Mouse (Mus musculus): ENCODE measurements around the gene Abhd12. TPM values are rescaled to one million over a fixed set of nuclear protein-coding genes. Genes with fewer than 3 reads are reported as not detected.
A peak's percentile ranks its signal among the peaks of the same experiment; 100 is the strongest.

The Abhd12 gene
- polyA plus RNA-seq, 1 experiment from 2014 or later: 47.0 TPM

DNA sequence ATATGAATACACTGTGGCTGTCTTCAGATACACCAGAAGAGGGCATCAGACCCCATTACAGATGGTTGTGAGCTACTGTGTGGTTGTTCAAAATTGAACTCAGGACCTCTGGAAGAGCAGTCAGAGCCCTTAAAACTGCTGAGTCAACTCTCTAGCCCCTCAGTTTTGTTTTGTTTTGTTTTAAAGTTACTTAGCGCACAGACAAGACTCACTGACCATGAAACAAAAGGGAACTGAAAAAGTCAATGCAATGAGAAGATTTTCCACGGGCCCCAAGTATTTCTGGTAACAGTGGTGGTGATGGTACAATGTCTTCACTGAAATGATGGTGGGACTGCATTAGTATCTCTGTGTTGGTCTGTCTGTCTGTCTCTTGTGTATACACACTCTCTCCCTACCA is 43.4 kb downstream of the Abhd12 start:
- H3K27me3 ChIP-seq (ENCODE audit: low read depth, poor library complexity, severe bottlenecking): no peaks in the 10 kb centered on the region
- H3K4me1 ChIP-seq: no peaks in the 10 kb centered on the region
- no peak for DNase-seq (ENCODE audit: low spot score)
- no peak overlapping the region for H3K4me3 ChIP-seq
- WGBS: 93% methylated on average over 2 of the region's 2 CpGs
- H3K36me3 ChIP-seq: 0 out of 2 replicates have a peak, but pooled peaks cover 3% of the 10 kb centered on the region
- H3K27ac ChIP-seq (replicated peaks): no peak overlapping the region
- peaks cover 4% of the 10 kb centered on the region; the same call in 1 of the 2 replicates for H3K9me3 ChIP-seq (replicated peaks)

DNA sequence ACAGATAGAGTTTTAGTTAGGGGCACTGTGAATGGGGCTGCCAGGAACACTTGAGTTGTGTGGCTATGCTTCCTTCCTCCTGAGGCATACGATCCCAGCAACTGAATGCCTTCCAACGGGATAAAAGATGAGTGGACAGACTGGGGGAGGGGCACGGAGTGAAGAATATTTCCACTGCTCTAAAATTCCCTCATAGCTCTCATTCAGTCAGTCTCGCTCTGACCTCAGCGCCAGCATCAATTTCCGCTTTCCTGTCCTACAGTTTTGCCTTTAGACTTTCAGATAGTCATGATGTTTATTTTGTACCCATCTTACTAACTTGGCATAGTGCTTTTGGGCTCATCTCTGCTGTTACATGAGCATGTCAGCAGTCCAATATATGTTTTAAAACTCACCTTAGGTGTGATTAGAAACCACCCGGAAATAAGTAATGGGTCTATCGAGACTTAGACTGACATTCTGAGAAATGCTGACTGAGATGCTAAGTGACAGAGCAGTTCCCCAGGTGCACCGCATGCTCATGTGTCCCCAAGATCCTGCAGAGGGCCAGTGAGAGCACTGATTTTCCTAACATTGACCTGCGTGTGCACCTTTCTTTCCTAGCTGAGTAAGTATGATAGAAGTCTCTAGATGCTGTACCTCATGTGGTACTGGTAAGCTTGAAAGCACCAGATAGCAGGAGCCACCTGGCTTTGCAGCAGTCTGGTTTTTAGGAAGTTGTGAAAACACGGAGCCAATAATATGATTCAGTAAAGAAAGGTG is 44.7 kb downstream of the Abhd12 start:
- no peaks in the 10 kb centered on the region for H3K9me3 ChIP-seq (replicated peaks)
- WGBS: 87% methylated on average over 11 of the region's 11 CpGs
- no peaks in the 10 kb centered on the region for H3K27me3 ChIP-seq (ENCODE audit: low read depth, poor library complexity, severe bottlenecking)
- H3K27ac ChIP-seq (replicated peaks): no peak overlapping the region
- no peak for DNase-seq (ENCODE audit: low spot score)
- H3K36me3 ChIP-seq: 0 out of 2 replicates have a peak, but pooled peaks cover 3% of the 10 kb centered on the region
- H3K4me1 ChIP-seq: peaks cover 3% of the 10 kb centered on the region; the same call in 1 of the 2 replicates
- H3K4me3 ChIP-seq: no peak overlapping the region

DNA sequence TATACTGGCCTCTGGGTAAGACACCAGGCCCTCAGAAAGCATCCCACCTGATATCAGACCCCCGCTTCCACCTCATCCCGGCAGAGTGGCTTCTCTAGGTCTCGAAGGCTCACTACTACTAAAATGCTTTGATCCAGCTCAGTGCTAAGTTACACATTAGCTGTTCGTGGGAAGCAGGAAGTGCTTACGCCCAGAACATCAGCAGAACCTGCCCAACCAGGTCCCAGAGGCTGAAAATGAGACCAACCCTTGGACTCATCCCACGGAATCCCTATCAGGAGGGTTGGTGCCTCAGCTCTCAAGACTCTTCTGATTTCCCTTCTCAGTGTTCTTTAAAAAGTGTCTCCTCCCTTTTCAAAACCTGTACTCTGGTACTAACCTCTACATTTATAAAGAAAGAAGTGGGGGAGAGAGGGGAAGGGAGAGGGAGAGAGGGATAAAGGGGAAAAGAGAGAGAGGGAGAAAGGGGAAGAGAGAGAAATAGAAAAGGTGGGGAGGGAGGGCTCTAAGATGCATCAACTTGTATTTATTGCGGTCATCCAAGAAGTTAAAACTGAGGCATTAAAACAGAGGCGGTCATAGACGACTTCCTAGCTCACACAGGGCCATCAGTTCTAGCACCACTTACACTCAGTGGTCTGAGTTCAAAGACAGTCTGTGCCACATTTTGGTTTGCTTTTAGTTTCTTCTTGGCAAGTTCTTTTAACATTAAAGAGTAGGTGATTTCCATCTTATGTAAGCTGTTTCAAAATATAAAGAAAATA is 45.6 kb downstream of the Abhd12 start:
- DNase-seq (ENCODE audit: low spot score): no peak
- no peaks in the 10 kb centered on the region for H3K9me3 ChIP-seq (replicated peaks)
- no peaks in the 10 kb centered on the region for H3K27me3 ChIP-seq (ENCODE audit: low read depth, poor library complexity, severe bottlenecking)
- WGBS: 92% methylated on average over 9 of the region's 9 CpGs
- H3K36me3 ChIP-seq: 0 out of 2 replicates have a peak, but pooled peaks cover 3% of the 10 kb centered on the region
- peaks cover 5% of the 10 kb centered on the region; the same call in 1 of the 2 replicates for H3K4me1 ChIP-seq
- H3K27ac ChIP-seq (replicated peaks): no peak overlapping the region
- H3K4me3 ChIP-seq: no peak overlapping the region

DNA sequence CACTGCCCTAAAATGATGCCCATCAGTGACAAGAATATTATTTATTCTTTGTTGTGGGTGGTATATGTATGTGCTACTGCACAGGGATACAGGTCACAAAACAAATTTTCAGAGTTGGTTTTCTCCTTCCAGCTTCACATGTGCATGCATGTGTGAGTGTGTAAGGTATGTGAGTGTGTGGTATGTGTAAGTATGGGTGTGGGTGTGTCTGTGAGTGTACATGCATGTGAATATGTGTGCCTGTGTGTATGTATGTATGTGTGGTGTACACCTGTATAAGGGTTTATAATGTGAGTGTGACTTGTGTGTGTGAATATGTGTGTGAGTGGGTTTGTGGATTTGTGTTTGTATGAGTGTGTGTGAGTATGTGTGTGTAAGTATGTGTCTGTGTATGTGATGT is 49.4 kb downstream of the Abhd12 start:
- no peaks in the 10 kb centered on the region for H3K9me3 ChIP-seq (replicated peaks)
- no peak for DNase-seq (ENCODE audit: low spot score)
- H3K27me3 ChIP-seq (ENCODE audit: low read depth, poor library complexity, severe bottlenecking): no peaks in the 10 kb centered on the region
- H3K27ac ChIP-seq (replicated peaks): peak overlapping the region; percentile 38
- no peak overlapping the region for H3K4me3 ChIP-seq
- peaks cover 5% of the 10 kb centered on the region; the same call in 1 of the 2 replicates for H3K4me1 ChIP-seq
- 0 out of 2 replicates have a peak, but pooled peaks cover 3% of the 10 kb centered on the region for H3K36me3 ChIP-seq

DNA sequence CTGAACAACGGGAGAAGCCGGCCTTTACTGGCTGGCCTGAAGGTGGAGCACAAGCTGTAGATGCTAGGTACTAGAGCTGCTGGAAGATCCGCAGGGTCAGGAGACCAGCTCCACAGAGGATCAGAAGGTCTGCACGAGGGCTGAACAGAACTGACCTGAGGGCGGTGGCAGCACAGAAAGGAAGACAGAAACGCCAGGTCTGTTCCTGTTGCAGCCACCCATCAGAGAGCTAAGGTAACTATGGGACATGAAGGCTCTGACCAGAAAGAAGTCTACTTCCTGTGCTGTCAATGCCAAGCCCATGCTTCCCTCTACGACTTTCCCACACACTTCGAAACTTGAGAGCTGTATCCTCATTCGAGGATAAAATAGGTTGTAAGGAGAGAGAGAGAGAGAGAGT is 53.3 kb downstream of the Abhd12 start:
- WGBS: 83% methylated on average over 9 of the region's 9 CpGs
- Histone ChIP-seq H3K27me3 (ENCODE audit: low read depth, poor library complexity, severe bottlenecking) (no peaks in the 10 kb centered on the region), H3K9me3 (replicated peaks) (no peaks in the 10 kb centered on the region), H3K27ac (replicated peaks) (no peak overlapping the region), H3K4me3 (no peak overlapping the region), H3K36me3 (0 out of 2 replicates have a peak, but pooled peaks cover under 1% of the 10 kb centered on the region), H3K4me1 (peaks cover 5% of the 10 kb centered on the region; the same call in 1 of the 2 replicates)
- DNase-seq (ENCODE audit: low spot score): no peak

DNA sequence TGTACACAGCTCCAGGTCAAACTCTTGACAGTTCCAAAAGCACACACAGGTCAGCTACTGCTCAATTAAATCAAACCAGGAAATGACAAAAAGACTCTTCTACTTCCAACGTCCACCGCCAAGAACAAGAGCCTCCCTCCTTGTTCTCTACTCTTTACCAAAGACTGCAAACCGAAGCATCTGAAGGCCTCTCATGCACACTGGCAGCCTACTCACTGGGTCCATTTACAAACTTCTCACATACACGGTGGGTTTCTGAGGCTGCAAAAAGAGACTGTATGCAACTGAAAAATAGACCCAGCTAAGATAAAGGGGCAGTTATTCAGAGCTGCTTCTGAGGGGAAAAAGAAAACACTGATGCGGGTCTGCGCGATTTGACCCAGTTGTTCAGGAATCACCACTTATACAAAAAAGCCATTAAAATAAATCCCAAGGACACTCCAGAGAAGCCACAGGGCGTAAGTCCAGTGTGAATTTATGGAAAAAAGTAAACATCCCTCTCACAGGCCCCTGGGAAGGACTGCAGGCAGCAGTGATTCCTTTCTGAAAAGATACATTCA is 57.0 kb downstream of the Abhd12 start:
- H3K27ac ChIP-seq (replicated peaks): no peak overlapping the region
- 94% methylated on average over 8 of the region's 8 CpGs for WGBS
- no peaks in the 10 kb centered on the region for H3K27me3 ChIP-seq (ENCODE audit: low read depth, poor library complexity, severe bottlenecking)
- DNase-seq (ENCODE audit: low spot score): no peak
- peaks cover 7% of the 10 kb centered on the region; the same call in 1 of the 2 replicates for H3K36me3 ChIP-seq
- no peak overlapping the region for H3K4me3 ChIP-seq
- H3K9me3 ChIP-seq (replicated peaks): no peaks in the 10 kb centered on the region
- H3K4me1 ChIP-seq: no peaks in the 10 kb centered on the region

DNA sequence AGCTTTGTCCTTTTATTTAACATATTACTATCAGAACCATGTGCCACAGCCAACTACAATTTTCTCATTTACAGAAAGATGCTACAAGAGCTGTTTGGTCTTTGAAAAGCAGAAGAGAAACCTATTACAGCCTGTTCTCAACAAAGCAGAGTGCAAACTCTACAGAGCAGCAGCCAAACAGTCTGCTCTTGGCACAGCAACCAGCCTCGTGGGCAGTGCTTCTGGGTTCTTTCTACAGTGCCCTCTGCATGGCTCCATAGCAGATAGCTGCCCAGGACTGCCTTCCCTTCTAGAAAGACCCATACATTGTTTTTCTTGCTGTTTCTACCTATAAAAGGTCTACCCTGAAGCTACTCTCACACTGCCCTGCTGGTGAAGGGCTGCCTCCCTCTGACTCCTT is 59.7 kb downstream of the Abhd12 start:
- WGBS: 95% methylated on average over 1 of the region's 1 CpGs
- no peak overlapping the region for H3K4me3 ChIP-seq
- peaks cover 12% of the 10 kb centered on the region; the same call in 1 of the 2 replicates for H3K36me3 ChIP-seq
- no peak overlapping the region for H3K27ac ChIP-seq (replicated peaks)
- H3K27me3 ChIP-seq (ENCODE audit: low read depth, poor library complexity, severe bottlenecking): no peaks in the 10 kb centered on the region
- no peak for DNase-seq (ENCODE audit: low spot score)
- H3K9me3 ChIP-seq (replicated peaks): no peaks in the 10 kb centered on the region
- H3K4me1 ChIP-seq: no peaks in the 10 kb centered on the region

DNA sequence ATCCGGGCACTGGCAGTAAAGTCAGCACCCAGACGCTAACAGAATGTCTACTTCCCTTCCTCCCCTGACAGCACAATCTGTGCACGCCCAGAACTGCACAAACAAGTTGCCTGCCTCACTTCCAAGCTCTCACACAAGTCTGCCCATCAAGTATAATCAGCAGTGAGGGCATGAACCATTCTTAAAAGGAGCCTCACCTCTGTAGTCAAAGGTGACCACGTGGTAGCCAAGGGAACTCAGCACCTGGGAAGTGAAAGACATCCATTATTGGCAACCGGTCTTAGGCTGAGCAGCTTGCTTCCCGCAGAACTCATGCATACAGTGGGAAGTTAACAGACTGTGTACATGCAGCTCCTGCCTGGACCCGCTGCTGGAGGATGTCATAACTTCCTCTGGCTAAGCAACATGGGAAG is 62.5 kb downstream of the Abhd12 start:
- WGBS: 89% methylated on average over 7 of the region's 7 CpGs
- Histone ChIP-seq H3K36me3 (peaks cover 28% of the 10 kb centered on the region), H3K9me3 (replicated peaks) (no peaks in the 10 kb centered on the region), H3K4me3 (no peak overlapping the region), H3K4me1 (no peaks in the 10 kb centered on the region), H3K27me3 (ENCODE audit: low read depth, poor library complexity, severe bottlenecking) (no peaks in the 10 kb centered on the region), H3K27ac (replicated peaks) (no peak overlapping the region)
- no peak for DNase-seq (ENCODE audit: low spot score)

DNA sequence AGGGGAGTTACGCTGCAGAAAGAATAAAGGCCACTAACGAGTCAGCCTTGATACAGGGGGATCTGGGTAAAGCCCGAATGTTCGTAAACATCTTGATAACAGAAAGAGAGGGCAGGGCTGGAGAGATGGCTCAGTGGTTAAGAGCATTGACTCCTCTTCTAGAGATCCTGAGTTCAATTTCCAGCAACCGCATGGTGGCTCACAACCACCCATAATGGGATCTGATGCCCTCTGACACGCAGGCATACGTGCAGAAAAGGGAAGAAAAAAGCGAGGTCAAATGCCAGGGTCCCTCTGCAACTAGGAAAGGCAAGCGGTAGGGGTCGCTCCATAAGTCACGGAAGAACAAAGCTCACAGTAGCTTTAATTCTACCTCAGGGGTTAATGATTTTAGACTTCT is 63.4 kb downstream of the Abhd12 start:
- no peak for DNase-seq (ENCODE audit: low spot score)
- Histone ChIP-seq H3K27ac (replicated peaks) (no peak overlapping the region), H3K36me3 (peaks cover 33% of the 10 kb centered on the region), H3K4me1 (no peaks in the 10 kb centered on the region), H3K27me3 (ENCODE audit: low read depth, poor library complexity, severe bottlenecking) (no peaks in the 10 kb centered on the region), H3K4me3 (no peak overlapping the region), H3K9me3 (replicated peaks) (no peaks in the 10 kb centered on the region)
- WGBS: 67% methylated on average over 11 of the region's 11 CpGs

DNA sequence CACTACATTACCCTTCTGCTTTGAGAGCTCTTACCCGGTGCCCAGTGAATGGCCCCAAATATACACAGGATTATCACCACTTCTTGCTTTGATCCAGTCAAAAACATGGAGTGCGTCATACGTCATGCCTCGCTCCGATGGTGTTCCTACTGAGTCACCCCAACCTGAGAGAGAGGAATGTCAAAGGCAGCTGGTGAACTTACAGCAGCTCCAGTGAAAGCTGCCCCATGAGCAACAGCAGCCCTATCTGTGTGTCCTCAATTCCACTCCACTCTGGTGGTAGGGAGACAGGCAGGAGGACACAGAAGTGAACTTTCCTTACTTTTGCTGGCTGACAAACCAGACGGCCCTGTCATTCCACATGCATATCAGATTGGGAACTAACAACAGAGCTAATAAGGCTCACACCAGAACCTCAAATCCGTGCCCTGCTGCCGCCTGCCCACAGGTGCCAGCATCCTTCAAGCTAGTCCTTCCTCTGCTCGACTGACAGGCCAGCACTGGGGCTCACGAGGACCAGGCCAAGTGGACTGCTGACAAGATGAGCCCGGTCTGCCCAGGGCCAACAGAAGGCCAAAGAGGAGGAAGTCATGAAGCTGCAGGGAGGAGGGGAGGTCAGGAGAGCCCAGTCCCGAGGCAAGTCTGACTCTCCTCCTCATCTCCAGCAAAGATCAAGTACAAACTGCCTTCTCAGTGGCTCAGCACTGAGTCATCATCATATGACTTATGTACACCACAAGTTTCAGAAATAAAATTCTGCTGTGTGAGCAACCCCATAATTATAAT is 64.7 kb downstream of the Abhd12 start:
- DNase-seq (ENCODE audit: low spot score): no peak
- Histone ChIP-seq H3K4me3 (no peak overlapping the region), H3K27me3 (ENCODE audit: low read depth, poor library complexity, severe bottlenecking) (no peaks in the 10 kb centered on the region), H3K4me1 (no peaks in the 10 kb centered on the region), H3K27ac (replicated peaks) (no peak overlapping the region), H3K9me3 (replicated peaks) (no peaks in the 10 kb centered on the region), H3K36me3 (peaks cover 41% of the 10 kb centered on the region)
- 85% methylated on average over 12 of the region's 12 CpGs for WGBS

DNA sequence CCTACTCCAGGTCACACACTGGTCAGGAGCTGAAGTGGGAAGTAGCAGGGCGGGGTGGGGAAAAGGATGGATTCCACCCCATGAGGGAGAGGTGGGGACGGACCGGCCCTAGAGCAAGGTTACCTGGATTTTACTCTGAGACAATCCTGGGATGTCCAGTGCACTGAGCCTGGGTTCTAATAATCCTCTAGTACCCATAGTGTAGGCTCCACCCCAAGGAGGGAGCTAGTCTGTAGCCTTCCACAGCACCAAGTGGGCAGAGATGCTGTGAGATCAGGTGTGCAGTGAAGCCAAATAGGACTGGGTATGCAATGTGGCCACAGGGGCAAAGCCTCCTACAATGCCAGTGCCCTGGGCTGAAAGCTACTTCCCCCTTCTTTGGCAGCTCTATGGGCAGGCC is 66.8 kb downstream of the Abhd12 start:
- no peaks in the 10 kb centered on the region for H3K9me3 ChIP-seq (replicated peaks)
- no peaks in the 10 kb centered on the region for H3K4me1 ChIP-seq
- H3K4me3 ChIP-seq: no peak overlapping the region
- DNase-seq (ENCODE audit: low spot score): no peak
- H3K27ac ChIP-seq (replicated peaks): no peak overlapping the region
- H3K27me3 ChIP-seq (ENCODE audit: low read depth, poor library complexity, severe bottlenecking): no peaks in the 10 kb centered on the region
- WGBS: 96% methylated on average over 3 of the region's 3 CpGs
- peaks cover 59% of the 10 kb centered on the region for H3K36me3 ChIP-seq

DNA sequence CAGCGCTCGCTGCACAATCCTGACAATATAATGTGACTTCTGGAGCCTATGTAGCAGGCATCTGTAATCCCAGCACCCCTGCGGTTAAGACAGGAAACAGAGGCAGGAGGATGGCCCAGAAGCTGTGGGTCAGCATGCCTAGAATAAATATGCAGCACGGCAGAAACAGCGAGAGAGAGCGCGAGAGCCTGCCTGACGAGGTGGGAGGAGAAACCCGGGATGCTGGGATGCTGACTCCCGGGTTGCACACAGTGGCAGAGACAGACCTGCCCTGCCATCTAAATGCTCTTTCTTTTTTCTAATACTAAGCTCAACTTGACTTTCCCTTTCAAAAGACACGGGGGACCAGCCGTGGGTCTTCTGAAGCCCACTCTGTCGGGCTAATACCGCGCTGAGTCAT is 67.6 kb downstream of the Abhd12 start:
- Histone ChIP-seq H3K36me3 (peaks cover 62% of the 10 kb centered on the region), H3K27me3 (ENCODE audit: low read depth, poor library complexity, severe bottlenecking) (no peaks in the 10 kb centered on the region), H3K4me3 (no peak overlapping the region), H3K9me3 (replicated peaks) (no peaks in the 10 kb centered on the region), H3K4me1 (no peaks in the 10 kb centered on the region), H3K27ac (replicated peaks) (no peak overlapping the region)
- DNase-seq (ENCODE audit: low spot score): no peak
- 80% methylated on average over 15 of the region's 15 CpGs for WGBS
